Mouse (Mus musculus) MEL (cell line): ENCODE data around the gene Epb41l1.

Source experiments
- EP300 ChIP-seq, 2 experiments: IDR thresholded peaks; 2 replicates each; pipeline ENCODE4 v1.6.1; 2011; ENCODE audit warnings: improper control_type of control experiment in 2 of 2, low read length in 2 of 2, low read depth in 1 of 2, mild to moderate bottlenecking in 1 of 2
- MAX ChIP-seq: IDR thresholded peaks from 2 replicates; pipeline ENCODE4 v1.6.1; 2011; ENCODE audit warnings: low read length, improper control_type of control experiment
- POLR2A ChIP-seq, 2 experiments: IDR thresholded peaks; 2 replicates each; pipeline ENCODE4 v1.6.1; 2011 to 2012; ENCODE audit warnings: low read length in 2 of 2, mild to moderate bottlenecking in 2 of 2, control low read depth in 1 of 2, improper control_type of control experiment in 1 of 2, low read depth in 1 of 2, moderate library complexity in 1 of 2; ENCODE audit not compliant: control insufficient read depth in 1 of 2, insufficient read depth in 1 of 2, poor library complexity in 1 of 2
- RAD21 ChIP-seq: IDR thresholded peaks from 2 replicates; pipeline ENCODE4 v1.6.1; 2011; ENCODE audit warnings: mild to moderate bottlenecking, low read depth, low read length, improper control_type of control experiment
- RCOR1 ChIP-seq: IDR thresholded peaks from 2 replicates; pipeline ENCODE4 v1.6.1; 2012; ENCODE audit warnings: low read depth, mild to moderate bottlenecking, inconsistent platforms, low read length, improper control_type of control experiment

DNA sequence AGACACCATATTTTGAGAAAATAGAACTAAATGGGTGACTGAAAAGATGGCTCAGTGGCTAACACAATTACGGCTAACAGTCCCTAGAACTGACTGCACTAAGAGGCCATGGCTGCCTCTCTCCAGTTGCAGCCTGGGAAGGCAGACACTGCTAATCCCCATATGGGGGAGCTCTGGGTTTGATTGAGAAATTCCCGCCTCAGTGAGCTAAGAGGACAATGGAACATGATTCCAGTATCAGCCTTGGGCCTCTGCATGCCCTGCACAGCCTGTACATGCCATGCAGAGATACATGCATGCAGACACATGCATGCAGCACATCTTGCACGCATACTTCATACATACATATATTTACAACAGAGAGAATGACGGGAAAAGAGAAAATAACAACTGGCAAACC lies 39.4 kb upstream of the Epb41l1 start:
- TF ChIP-seq RCOR1: no peak
- no peak for TF ChIP-seq MAX
- no peak for TF ChIP-seq RAD21
- TF ChIP-seq POLR2A (IDR thresholded peaks at IDR 0.05; ENCODE audit: control insufficient read depth in 1 of 2, insufficient read depth in 1 of 2, low read depth in 1 of 2, low read length in 2 of 2, poor library complexity in 1 of 2): no peak
- TF ChIP-seq EP300 (IDR thresholded peaks at IDR 0.05; ENCODE audit: low read depth in 1 of 2, low read length in 2 of 2): no peak
